11 mouse cellular contexts compared by ENCODE assay signal in the genomic region with DNA sequence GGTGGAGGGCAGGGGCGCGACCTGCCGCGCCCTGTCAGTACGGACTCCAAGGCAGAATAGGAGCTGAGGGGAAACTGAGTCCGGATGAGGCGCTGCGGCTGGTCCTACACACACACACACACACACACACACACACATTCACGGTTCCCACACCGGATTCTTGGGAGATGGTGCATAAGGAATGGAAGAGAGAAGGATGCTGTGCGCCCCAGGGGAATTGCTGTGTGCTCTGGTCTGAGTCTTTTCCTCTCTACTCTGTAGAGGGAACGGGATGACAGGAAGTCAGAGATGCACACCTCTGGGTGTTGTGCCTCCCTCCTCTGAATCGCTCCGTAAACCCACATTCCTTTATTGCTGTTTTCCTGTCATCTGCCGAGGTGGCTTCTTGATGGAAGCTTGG. TPM values are rescaled to one million over a fixed set of nuclear protein-coding genes. Genes with fewer than 3 reads are reported as not detected.
A peak's percentile ranks its signal among the peaks of the same experiment; 100 is the strongest.
DNase-seq lines count a peak whose midpoint lies in the region; ATAC-seq and TF ChIP-seq lines count a peak whose summit lies in the region.
"Had no signal": no experiment of that assay in that cellular context is flagged by ENCODE, and none has a peak within 500 bp of the region (broad histone marks: within the 10 kb centered on the region; RNA-seq: fewer than 3 reads in every experiment).

No protein-coding gene starts in this region.

- peak overlapping the region; percentile 39 for H3K4me2 ChIP-seq in kidney, embryonic 15.5 days
- 0 out of 2 replicates have a peak overlapping the region, but pooled peaks have one; percentile 6 for H3K4me2 ChIP-seq in embryonic facial prominence, embryonic 15.5 days (replicated peaks)
- H3K4me2 ChIP-seq in intestine, embryonic 16.5 days (ENCODE audit: low read depth, low read length), result no peak overlapping the region

- ATAC-seq in kidney, embryonic 15.5 days (replicated peaks; ENCODE audit: low FRiP score), result no peak
- ATAC-seq in embryonic facial prominence, embryonic 15.5 days (ENCODE audit: insufficient number of reproducible peaks, low FRiP score, low TSS enrichment, low read depth), result no peak
- no peak for ATAC-seq in intestine, embryonic 16.5 days

- peaks cover 8% of the 10 kb centered on the region for H3K36me3 ChIP-seq in kidney, embryonic 15.5 days
- H3K36me3 ChIP-seq in embryonic facial prominence, embryonic 15.5 days, result peaks cover 8% of the 10 kb centered on the region
- H3K36me3 ChIP-seq in intestine, embryonic 16.5 days (ENCODE audit: control insufficient read depth, insufficient read depth, low read length), result peaks cover 5% of the 10 kb centered on the region

- no peak for DNase-seq in kidney, adult 18-20 months
- no peak for DNase-seq in frontal cortex, postnatal 25 days (ENCODE audit: low spot score in 2 of 2)
- DNase-seq in urinary bladder, postnatal 10 days (ENCODE audit: low spot score), result no peak
- DNase-seq in urinary bladder, postnatal 14 days (ENCODE audit: low spot score), result no peak
- DNase-seq: kidney, adult 11 months had no signal

- H3K27me3 ChIP-seq in kidney, embryonic 15.5 days, result peaks cover 77% of the 10 kb centered on the region
- H3K27me3 ChIP-seq in embryonic facial prominence, embryonic 15.5 days, result peaks cover 58% of the 10 kb centered on the region
- peaks cover 40% of the 10 kb centered on the region for H3K27me3 ChIP-seq in intestine, embryonic 16.5 days (replicated peaks; ENCODE audit: control insufficient read depth, insufficient read depth, low read length)

- TF ChIP-seq POLR2A in olfactory bulb, adult 2 months (IDR thresholded peaks at IDR 0.05; ENCODE audit: insufficient read depth, low read depth, low read length), result no peak

- H3K9ac ChIP-seq in kidney, embryonic 15.5 days, result no peak overlapping the region
- H3K9ac ChIP-seq in embryonic facial prominence, embryonic 15.5 days, result no peak overlapping the region
- peak overlapping the region; percentile 45; the same call in 1 of the 2 replicates for H3K9ac ChIP-seq in intestine, embryonic 16.5 days (ENCODE audit: low read depth, low read length)

- H3K9me3 ChIP-seq in kidney, embryonic 15.5 days (replicated peaks), result no peaks in the 10 kb centered on the region
- H3K9me3 ChIP-seq in embryonic facial prominence, embryonic 15.5 days (replicated peaks), result no peaks in the 10 kb centered on the region
- no peaks in the 10 kb centered on the region for H3K9me3 ChIP-seq in intestine, embryonic 16.5 days (ENCODE audit: control insufficient read depth, low read length)
- H3K9me3 ChIP-seq: G1E had no signal

- H3K4me3 ChIP-seq in kidney, embryonic 15.5 days (replicated peaks), result peak overlapping the region; percentile 18
- peak overlapping the region; percentile 21; the same call in 1 of the 2 replicates for H3K4me3 ChIP-seq in embryonic facial prominence, embryonic 15.5 days (replicated peaks)
- peak overlapping the region; percentile 8; the same call in 1 of the 2 replicates for H3K4me3 ChIP-seq in intestine, embryonic 16.5 days (ENCODE audit: low read length)
- H3K4me3 ChIP-seq in olfactory bulb, adult 2 months (ENCODE audit: insufficient read depth, low read depth, low read length), result peak overlapping the region; percentile 89
- H3K4me3 ChIP-seq: erythroblast, embryonic 14.5 days had no signal

- TF ChIP-seq CTCF in olfactory bulb, adult 2 months (IDR thresholded peaks at IDR 0.05; ENCODE audit: insufficient read depth, low read depth, low read length), result no peak

- H3K27ac ChIP-seq in kidney, embryonic 15.5 days, result no peak overlapping the region
- no peak overlapping the region for H3K27ac ChIP-seq in embryonic facial prominence, embryonic 15.5 days (replicated peaks)
- no peak overlapping the region for H3K27ac ChIP-seq in intestine, embryonic 16.5 days (ENCODE audit: low read length)
- peak overlapping the region; percentile 94 for H3K27ac ChIP-seq in olfactory bulb, adult 2 months (ENCODE audit: insufficient read depth, low read depth, low read length)

- 7% methylated on average over 15 of the region's 15 CpGs for WGBS in kidney, embryonic 15.5 days
- 7% methylated on average over 15 of the region's 15 CpGs for WGBS in embryonic facial prominence, embryonic 15.5 days
- 12% methylated on average over 15 of the region's 15 CpGs for WGBS in intestine, embryonic 16.5 days
- 8% methylated on average over 15 of the region's 15 CpGs for WGBS in olfactory bulb, adult 2 months

- H3K4me1 ChIP-seq in kidney, embryonic 15.5 days, result peaks cover 47% of the 10 kb centered on the region
- H3K4me1 ChIP-seq in embryonic facial prominence, embryonic 15.5 days, result peaks cover 36% of the 10 kb centered on the region
- peaks cover 13% of the 10 kb centered on the region for H3K4me1 ChIP-seq in intestine, embryonic 16.5 days (ENCODE audit: control insufficient read depth, insufficient read depth, low read length)
- peaks cover 58% of the 10 kb centered on the region for H3K4me1 ChIP-seq in olfactory bulb, adult 2 months (ENCODE audit: control insufficient read depth, insufficient read depth, low read length)

RNA-seq across cellular contexts. Expression of gene Apc2, which starts 3.5 kb away (rescaled TPM):
- polyA plus RNA-seq in kidney, embryonic 15.5 days (2015; fragmentation: Nextera tagmentation; extraction: Ambion mirVana), result 1.6 and 2.4 TPM in 2 replicates
- 3.4 and 5.4 TPM in 2 replicates for polyA plus RNA-seq in embryonic facial prominence, embryonic 15.5 days (2015; fragmentation: Nextera tagmentation; extraction: Ambion mirVana)
- polyA plus RNA-seq in intestine, embryonic 16.5 days (2015; fragmentation: Nextera tagmentation; extraction: Ambion mirVana), result 2.4 and 3.1 TPM in 2 replicates
- polyA plus RNA-seq in olfactory bulb, adult 2 months (2012; ENCODE audit: insufficient read depth, insufficient read length, low replicate concordance, missing spikeins), result not detected in 2 replicates
- polyA plus RNA-seq: erythroblast, embryonic 14.5 days had no signal

RNA-seq across cellular contexts. Expression of gene Rps15, which starts 7.0 kb away (rescaled TPM):
- 1,002 and 1,019 TPM in 2 replicates for polyA plus RNA-seq in kidney, embryonic 15.5 days (2015; fragmentation: Nextera tagmentation; extraction: Ambion mirVana)
- polyA plus RNA-seq in embryonic facial prominence, embryonic 15.5 days (2015; fragmentation: Nextera tagmentation; extraction: Ambion mirVana), result 969 and 997 TPM in 2 replicates
- 894 and 922 TPM in 2 replicates for polyA plus RNA-seq in intestine, embryonic 16.5 days (2015; fragmentation: Nextera tagmentation; extraction: Ambion mirVana)
- polyA plus RNA-seq in olfactory bulb, adult 2 months (2012; ENCODE audit: insufficient read depth, insufficient read length, low replicate concordance, missing spikeins), result 978 TPM in 1 of 2 replicates, not detected in the other

RNA-seq across cellular contexts. Expression of gene 2310011J03Rik, which starts 21.0 kb away (rescaled TPM):
- 49.5 and 52.7 TPM in 2 replicates for polyA plus RNA-seq in kidney, embryonic 15.5 days (2015; fragmentation: Nextera tagmentation; extraction: Ambion mirVana)
- 50.8 and 52.7 TPM in 2 replicates for polyA plus RNA-seq in embryonic facial prominence, embryonic 15.5 days (2015; fragmentation: Nextera tagmentation; extraction: Ambion mirVana)
- polyA plus RNA-seq in intestine, embryonic 16.5 days (2015; fragmentation: Nextera tagmentation; extraction: Ambion mirVana), result 60.4 and 64.3 TPM in 2 replicates
- polyA plus RNA-seq in olfactory bulb, adult 2 months (2012; ENCODE audit: insufficient read depth, insufficient read length, low replicate concordance, missing spikeins), result not detected in 2 replicates

RNA-seq across cellular contexts. Expression of gene Pcsk4, which starts 30.0 kb away (rescaled TPM):
- 5.8 and 9.1 TPM in 2 replicates for polyA plus RNA-seq in kidney, embryonic 15.5 days (2015; fragmentation: Nextera tagmentation; extraction: Ambion mirVana)
- polyA plus RNA-seq in embryonic facial prominence, embryonic 15.5 days (2015; fragmentation: Nextera tagmentation; extraction: Ambion mirVana), result 4.2 and 5.2 TPM in 2 replicates
- 10.8 and 12.9 TPM in 2 replicates for polyA plus RNA-seq in intestine, embryonic 16.5 days (2015; fragmentation: Nextera tagmentation; extraction: Ambion mirVana)
- polyA plus RNA-seq in olfactory bulb, adult 2 months (2012; ENCODE audit: insufficient read depth, insufficient read length, low replicate concordance, missing spikeins), result not detected in 2 replicates

RNA-seq across cellular contexts. Expression of gene Reep6, which starts 30.5 kb away (rescaled TPM):
- polyA plus RNA-seq in kidney, embryonic 15.5 days (2015; fragmentation: Nextera tagmentation; extraction: Ambion mirVana), result 8.4 and 10.5 TPM in 2 replicates
- 10.7 and 13.7 TPM in 2 replicates for polyA plus RNA-seq in embryonic facial prominence, embryonic 15.5 days (2015; fragmentation: Nextera tagmentation; extraction: Ambion mirVana)
- polyA plus RNA-seq in intestine, embryonic 16.5 days (2015; fragmentation: Nextera tagmentation; extraction: Ambion mirVana), result 255 and 314 TPM in 2 replicates
- not detected in 2 replicates for polyA plus RNA-seq in olfactory bulb, adult 2 months (2012; ENCODE audit: insufficient read depth, insufficient read length, low replicate concordance, missing spikeins)

Comparison
In these comparisons a context has a peak if more than half of its experiments do, and no peak if none do; other contexts are left out.
1. H3K4me3 ChIP-seq: peak in every context shown above with its lines; median percentile 89 in olfactory bulb, adult 2 months; 21 in embryonic facial prominence, embryonic 15.5 days; 18 in kidney, embryonic 15.5 days; 8 in intestine, embryonic 16.5 days.
2. RNA of gene 2310011J03Rik, which starts 21.0 kb away (polyA plus RNA-seq): 60.4 to 64.3 TPM in intestine, embryonic 16.5 days, 49.5 to 52.7 TPM in kidney, embryonic 15.5 days and 50.8 to 52.7 TPM in embryonic facial prominence, embryonic 15.5 days; not detected in olfactory bulb, adult 2 months; every median in the first group is over 10 times any median in the second.